Mouse (Mus musculus): ENCODE data around the gene Gm20388. TPM values are rescaled to one million over a fixed set of nuclear protein-coding genes. Genes with fewer than 3 reads are reported as not detected.

Gm20388 gene
- polyA plus RNA-seq, 1 experiment from 2014 or later: 2.5 TPM

- DNase-seq (ENCODE audit: low spot score): no peak
- H3K4me3 ChIP-seq: no peak overlapping the region
- peaks cover 60% of the 10 kb centered on the region for H3K4me1 ChIP-seq
- no peaks in the 10 kb centered on the region for H3K9me3 ChIP-seq (replicated peaks)
- WGBS: 95% methylated on average over 16 of the region's 16 CpGs
- no peak overlapping the region for H3K27ac ChIP-seq
- H3K27me3 ChIP-seq (ENCODE audit: low read depth, poor library complexity, severe bottlenecking): peaks cover 32% of the 10 kb centered on the region; the same call in 1 of the 2 replicates
- H3K36me3 ChIP-seq: peaks cover 15% of the 10 kb centered on the region
These were observed 2735.7 kb downstream of the Gm20388 start for GRCm38 (mm10) chr8:122646337-122646736.

- peak overlapping the region; percentile 73 for H3K27ac ChIP-seq
- 40% methylated on average over 15 of the region's 15 CpGs for WGBS
- H3K9me3 ChIP-seq (replicated peaks): no peaks in the 10 kb centered on the region
- H3K36me3 ChIP-seq: peaks cover 7% of the 10 kb centered on the region
- H3K4me3 ChIP-seq: peak overlapping the region; percentile 14; the same call in 1 of the 2 replicates
- peak; percentile 74 for DNase-seq (ENCODE audit: low spot score)
- H3K4me1 ChIP-seq: peaks cover 71% of the 10 kb centered on the region
- H3K27me3 ChIP-seq (ENCODE audit: low read depth, poor library complexity, severe bottlenecking): peaks cover 32% of the 10 kb centered on the region; the same call in 1 of the 2 replicates
These were observed 2737.7 kb downstream of the Gm20388 start for GRCm38 (mm10) chr8:122648192-122648970.

- Histone ChIP-seq H3K27me3 (ENCODE audit: low read depth, poor library complexity, severe bottlenecking) (peaks cover 14% of the 10 kb centered on the region; the same call in 1 of the 2 replicates), H3K27ac (0 out of 2 replicates have a peak overlapping the region, but pooled peaks have one; percentile 0), H3K4me3 (no peak overlapping the region), H3K36me3 (peaks cover 7% of the 10 kb centered on the region), H3K9me3 (replicated peaks) (no peaks in the 10 kb centered on the region), H3K4me1 (peaks cover 89% of the 10 kb centered on the region)
- WGBS: 81% methylated on average over 16 of the region's 16 CpGs
- DNase-seq (ENCODE audit: low spot score): no peak
These were observed 2740.8 kb downstream of the Gm20388 start for GRCm38 (mm10) chr8:122651326-122651921.

- Histone ChIP-seq H3K36me3 (peaks cover 6% of the 10 kb centered on the region; the same call in 1 of the 2 replicates), H3K4me3 (no peak overlapping the region), H3K27me3 (ENCODE audit: low read depth, poor library complexity, severe bottlenecking) (peaks cover 14% of the 10 kb centered on the region; the same call in 1 of the 2 replicates), H3K4me1 (peaks cover 96% of the 10 kb centered on the region), H3K9me3 (replicated peaks) (no peaks in the 10 kb centered on the region), H3K27ac (peak overlapping the region; percentile 75)
- no peak for DNase-seq (ENCODE audit: low spot score)
- WGBS: 64% methylated on average over 6 of the region's 6 CpGs
These were observed 2742.0 kb downstream of the Gm20388 start for GRCm38 (mm10) chr8:122652643-122653042.

- peaks cover 96% of the 10 kb centered on the region for H3K4me1 ChIP-seq
- no peak for DNase-seq (ENCODE audit: low spot score)
These were observed 2744.1 kb downstream of the Gm20388 start for GRCm38 (mm10) chr8:122654768-122655167.

GRCm38 (mm10) chr8:122656056-122656999 is 2745.7 kb downstream of the Gm20388 start:
- no peaks in the 10 kb centered on the region for H3K27me3 ChIP-seq (ENCODE audit: low read depth, poor library complexity, severe bottlenecking)
- 88% methylated on average over 13 of the region's 13 CpGs for WGBS
- H3K4me1 ChIP-seq: peaks cover 94% of the 10 kb centered on the region

More at GRCm38 (mm10) chr8:122654768-122655167, 2744.1 kb downstream of the Gm20388 start:
- Histone ChIP-seq H3K9me3 (replicated peaks) (no peaks in the 10 kb centered on the region), H3K4me3 (no peak overlapping the region), H3K36me3 (no peaks in the 10 kb centered on the region), H3K27ac (0 out of 2 replicates have a peak overlapping the region, but pooled peaks have one; percentile 44), H3K27me3 (ENCODE audit: low read depth, poor library complexity, severe bottlenecking) (peaks cover 12% of the 10 kb centered on the region; the same call in 1 of the 2 replicates)
- 52% methylated on average over 7 of the region's 7 CpGs for WGBS

GRCm38 (mm10) chr8:122658149-122658806 is 2747.6 kb downstream of the Gm20388 start:
- peak; percentile 89 for DNase-seq (ENCODE audit: low spot score)

More at GRCm38 (mm10) chr8:122656056-122656999, 2745.7 kb downstream of the Gm20388 start:
- Histone ChIP-seq H3K27ac (peak overlapping the region; percentile 83), H3K36me3 (no peaks in the 10 kb centered on the region; the same call in 1 of the 2 replicates), H3K9me3 (replicated peaks) (no peaks in the 10 kb centered on the region), H3K4me3 (no peak overlapping the region)
- no peak for DNase-seq (ENCODE audit: low spot score)

GRCm38 (mm10) chr8:122658807-122659160 is 2748.1 kb downstream of the Gm20388 start:
- H3K27ac ChIP-seq: peak overlapping the region; percentile 83
- H3K4me1 ChIP-seq: peaks cover 94% of the 10 kb centered on the region
- H3K4me3 ChIP-seq: peak overlapping the region; percentile 25
- H3K27me3 ChIP-seq (ENCODE audit: low read depth, poor library complexity, severe bottlenecking): no peaks in the 10 kb centered on the region
- H3K36me3 ChIP-seq: no peaks in the 10 kb centered on the region; the same call in 1 of the 2 replicates
- H3K9me3 ChIP-seq (replicated peaks): no peaks in the 10 kb centered on the region
- no peak for DNase-seq (ENCODE audit: low spot score)
- WGBS: 27% methylated on average over 9 of the region's 9 CpGs

More at GRCm38 (mm10) chr8:122658149-122658806, 2747.6 kb downstream of the Gm20388 start:
- H3K4me3 ChIP-seq: peak overlapping the region; percentile 25
- H3K9me3 ChIP-seq (replicated peaks): no peaks in the 10 kb centered on the region
- H3K27me3 ChIP-seq (ENCODE audit: low read depth, poor library complexity, severe bottlenecking): no peaks in the 10 kb centered on the region
- peaks cover 94% of the 10 kb centered on the region for H3K4me1 ChIP-seq
- peak overlapping the region; percentile 83 for H3K27ac ChIP-seq
- no peaks in the 10 kb centered on the region; the same call in 1 of the 2 replicates for H3K36me3 ChIP-seq
- WGBS: 21% methylated on average over 10 of the region's 10 CpGs

- H3K27ac ChIP-seq: peak overlapping the region; percentile 83
- DNase-seq (ENCODE audit: low spot score): no peak
- no peaks in the 10 kb centered on the region for H3K27me3 ChIP-seq (ENCODE audit: low read depth, poor library complexity, severe bottlenecking)
- H3K36me3 ChIP-seq: no peaks in the 10 kb centered on the region; the same call in 1 of the 2 replicates
- WGBS: 72% methylated on average over 2 of the region's 2 CpGs
- H3K4me1 ChIP-seq: peaks cover 94% of the 10 kb centered on the region
- no peak overlapping the region for H3K4me3 ChIP-seq
- H3K9me3 ChIP-seq (replicated peaks): no peaks in the 10 kb centered on the region
These were observed 2749.4 kb downstream of the Gm20388 start for GRCm38 (mm10) chr8:122660022-122660421.

- WGBS: 10% methylated on average over 7 of the region's 7 CpGs
- DNase-seq (ENCODE audit: low spot score): peak; percentile 94
- Histone ChIP-seq H3K4me1 (peaks cover 94% of the 10 kb centered on the region), H3K9me3 (replicated peaks) (no peaks in the 10 kb centered on the region), H3K27ac (peak overlapping the region; percentile 85), H3K36me3 (no peaks in the 10 kb centered on the region; the same call in 1 of the 2 replicates), H3K4me3 (peak overlapping the region; percentile 29), H3K27me3 (ENCODE audit: low read depth, poor library complexity, severe bottlenecking) (no peaks in the 10 kb centered on the region)
These were observed 2750.5 kb downstream of the Gm20388 start for GRCm38 (mm10) chr8:122661138-122661537.

- H3K27me3 ChIP-seq (ENCODE audit: low read depth, poor library complexity, severe bottlenecking): no peaks in the 10 kb centered on the region
- H3K27ac ChIP-seq: peak overlapping the region; percentile 85
- DNase-seq (ENCODE audit: low spot score): no peak
- no peaks in the 10 kb centered on the region; the same call in 1 of the 2 replicates for H3K36me3 ChIP-seq
- H3K4me3 ChIP-seq: no peak overlapping the region
- H3K4me1 ChIP-seq: peaks cover 98% of the 10 kb centered on the region
- no peaks in the 10 kb centered on the region for H3K9me3 ChIP-seq (replicated peaks)
- WGBS: 74% methylated on average over 2 of the region's 2 CpGs
These were observed 2751.3 kb downstream of the Gm20388 start for GRCm38 (mm10) chr8:122661894-122662293.
